Mouse (Mus musculus): ENCODE measurements around the gene Elf3.
A peak's percentile ranks its signal among the peaks of the same experiment; 100 is the strongest.
"Not testable (repeated sequence)": the region's sequence is repeated elsewhere in the genome, so short reads cannot be mapped to it uniquely, and the experiment has no call there.

Gene Elf3

DNA sequence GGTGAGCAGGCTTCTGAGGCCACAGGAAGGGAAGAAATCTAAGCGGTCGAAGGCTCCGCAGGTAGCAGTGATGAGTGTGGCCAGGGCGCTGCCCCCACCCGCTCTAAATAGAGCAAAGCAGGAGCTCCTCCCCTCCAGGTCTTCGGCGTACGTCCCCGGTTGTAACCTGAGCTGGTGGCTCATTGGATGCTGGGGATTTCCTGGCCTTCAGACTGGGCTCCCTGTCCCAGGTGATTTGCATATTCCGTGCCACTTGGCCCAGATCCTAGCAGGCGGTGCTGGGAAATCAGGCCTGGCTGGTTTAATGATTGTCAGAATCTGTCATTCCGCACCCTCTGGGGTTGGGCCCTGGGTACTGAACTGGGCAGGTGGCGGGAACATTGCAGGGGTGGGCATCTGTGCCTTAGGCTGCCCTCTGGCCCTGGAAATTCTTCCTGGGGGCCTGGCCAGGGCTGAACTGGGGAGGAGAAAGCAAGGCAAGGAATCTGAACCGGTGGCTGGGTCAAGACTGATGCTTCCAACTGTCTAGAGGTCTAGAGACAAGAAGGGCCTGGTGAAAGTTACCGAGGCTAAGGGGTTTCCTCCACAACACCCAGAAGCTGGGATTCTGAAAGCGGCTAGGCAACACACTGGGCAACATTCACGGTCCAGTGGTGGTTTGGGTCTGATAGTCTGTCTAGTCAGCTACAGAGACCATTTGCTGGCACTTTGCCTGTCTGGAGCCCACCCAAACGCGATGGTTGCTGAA, at the start of gene Elf3:
Elf3 (minus strand) TSS at position 189 of the 748 bp plus-strand sequence.
- no peak for DNase-seq (ENCODE audit: low spot score)

DNA sequence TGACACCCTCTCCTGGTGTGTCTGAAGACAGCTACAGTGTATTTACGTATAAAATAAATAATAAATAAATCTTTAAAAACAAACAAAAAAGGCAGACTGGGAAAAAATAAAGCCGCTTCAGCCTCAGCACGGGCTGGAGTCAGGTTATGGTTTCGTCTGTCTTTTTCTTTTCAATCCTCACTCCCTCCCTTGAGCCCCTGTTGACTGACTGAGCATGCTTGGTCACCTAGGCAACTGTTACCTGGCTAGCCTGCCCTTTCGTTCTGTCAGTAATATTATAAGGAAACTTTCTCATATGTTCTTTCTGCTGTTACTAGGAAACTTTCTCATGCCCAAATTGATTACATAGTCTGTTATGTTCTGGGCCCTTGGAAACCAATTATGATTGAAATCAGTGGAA, 32.5 kb upstream of the Elf3 start:
- DNase-seq (ENCODE audit: low spot score) = no peak

DNA sequence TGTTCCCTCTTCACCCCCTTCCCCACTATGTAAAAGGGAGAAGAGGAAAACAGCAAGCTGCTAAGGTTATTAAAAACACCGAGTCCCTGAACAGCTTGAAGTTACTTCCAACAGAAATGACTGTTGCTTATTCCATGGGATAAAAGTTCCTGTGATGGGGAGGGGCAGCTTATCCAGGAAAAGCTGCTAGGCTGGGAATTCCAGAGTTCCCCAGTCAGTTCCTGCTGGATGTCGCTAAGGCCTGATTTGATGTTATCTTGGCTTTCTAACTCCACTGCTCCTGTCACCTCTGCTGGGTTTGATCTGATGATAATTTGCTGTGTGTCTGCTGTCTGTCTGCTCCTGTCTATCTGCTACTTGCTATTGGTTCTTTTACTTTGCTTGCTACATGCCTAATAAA, 27.9 kb upstream of the Elf3 start:
- no peak for DNase-seq (ENCODE audit: low spot score)

DNA sequence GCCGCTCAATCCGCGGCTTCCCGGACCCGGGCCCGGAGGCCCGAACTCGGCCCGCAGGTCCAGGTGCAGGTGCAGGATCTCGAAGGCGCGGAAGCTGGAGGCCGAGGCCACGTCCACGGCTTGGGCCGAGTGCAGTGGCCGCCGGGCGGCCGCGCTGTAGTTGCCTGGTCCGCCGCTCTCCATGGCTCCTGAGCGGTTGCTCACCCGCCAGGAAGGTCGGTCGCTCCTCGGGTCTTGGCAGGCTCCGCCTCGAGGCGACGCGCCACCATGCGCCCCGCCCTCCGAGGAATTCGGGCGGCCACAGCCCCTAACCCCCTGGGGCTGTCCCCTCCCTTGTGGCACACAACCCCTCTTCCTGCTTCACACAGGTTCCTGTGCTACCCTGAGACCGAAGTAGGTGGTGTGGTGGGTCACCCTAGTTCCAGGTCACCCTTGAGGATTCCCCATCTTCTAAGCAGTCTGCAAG, 25.5 kb upstream of the Elf3 start, which contains the start of gene Rnpep:
Rnpep (minus strand) TSS at position 259 of the 466 bp plus-strand sequence.
- DNase-seq (ENCODE audit: low spot score) = peak; percentile 58

DNA sequence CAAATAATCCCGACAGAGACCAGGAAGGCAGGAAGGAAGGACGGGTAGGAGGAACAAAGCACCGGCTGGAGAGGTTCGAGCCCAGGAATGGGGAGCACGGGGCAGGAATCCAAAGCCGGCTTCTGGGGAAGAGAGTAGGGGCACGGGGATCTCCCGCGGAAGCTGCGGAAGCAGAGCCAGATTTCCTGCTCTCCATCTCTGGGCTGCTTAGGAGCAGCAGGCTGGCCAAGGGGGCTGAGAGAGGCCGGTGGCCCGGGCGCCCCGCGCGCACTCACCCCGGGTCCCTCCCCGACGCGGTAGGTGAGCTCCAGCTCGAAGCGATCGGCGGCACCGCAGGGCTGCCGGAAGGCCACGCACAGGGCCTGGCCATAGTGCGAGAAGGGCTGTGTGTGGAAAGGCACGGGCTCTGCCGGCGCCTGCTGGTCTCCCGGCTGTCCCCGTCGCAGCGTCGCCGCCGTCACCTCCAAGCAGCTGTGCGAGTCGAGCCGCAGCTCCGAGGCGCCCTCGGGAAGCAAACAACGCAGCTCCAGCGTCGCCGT, 25.0 kb upstream of the Elf3 start:
- peak; percentile 29 for DNase-seq (ENCODE audit: low spot score)

DNA sequence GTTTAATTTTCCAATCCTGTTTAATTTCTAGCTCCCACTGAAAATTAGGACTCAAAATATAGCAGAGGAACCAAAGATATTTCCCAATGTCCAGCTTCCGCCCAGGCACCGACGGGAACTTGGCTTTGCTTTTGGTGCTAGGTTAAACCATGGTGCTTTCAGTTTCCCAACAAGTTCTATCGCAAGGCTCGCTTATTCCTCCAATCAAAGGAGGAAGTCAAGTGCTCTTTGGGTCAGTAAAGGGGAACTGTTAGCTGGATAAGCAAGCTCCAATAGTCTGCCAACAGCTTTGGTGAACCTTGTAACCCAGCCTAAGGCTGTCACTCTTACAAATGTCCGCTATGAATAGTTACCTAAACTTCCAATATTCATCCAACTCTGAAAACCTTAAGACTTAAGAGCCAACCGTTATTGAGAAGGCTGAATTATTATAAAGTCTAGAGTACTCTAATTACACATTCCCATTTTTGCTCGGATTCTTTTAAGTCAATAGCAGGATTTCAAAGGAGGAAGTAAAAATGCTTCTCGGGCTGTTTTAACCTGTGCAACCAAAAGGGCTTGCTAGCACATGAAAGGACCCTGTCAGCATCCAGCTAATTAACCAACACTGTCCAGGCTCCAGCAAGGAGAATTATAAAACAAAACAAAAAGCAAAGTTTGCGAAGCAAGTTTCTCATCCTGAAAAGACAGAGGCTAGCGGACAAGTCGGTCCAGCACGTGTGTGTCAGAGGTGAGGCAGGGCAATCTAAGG, 24.3 kb upstream of the Elf3 start:
- DNase-seq (ENCODE audit: low spot score) = no peak

DNA sequence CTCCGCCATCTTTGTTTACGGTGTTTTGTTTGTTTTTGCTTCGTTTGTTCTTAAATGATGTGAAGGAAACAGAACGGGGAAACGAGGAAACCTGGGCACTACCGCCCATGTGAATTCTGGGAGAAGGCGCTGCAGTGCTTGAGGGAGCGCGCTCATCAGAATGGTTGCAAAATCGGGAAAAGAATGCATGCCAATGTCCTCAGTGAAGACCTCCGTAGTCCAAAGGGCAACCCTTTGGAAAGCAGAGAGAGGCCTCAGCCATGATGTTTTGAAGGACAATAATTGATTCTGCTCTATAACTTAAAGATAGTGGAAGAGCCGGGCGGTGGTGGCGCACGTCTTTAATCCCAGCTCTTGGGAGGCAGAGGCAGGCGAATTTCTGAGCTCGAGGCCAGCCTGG, 23.5 kb upstream of the Elf3 start:
- no peak for DNase-seq (ENCODE audit: low spot score)

DNA sequence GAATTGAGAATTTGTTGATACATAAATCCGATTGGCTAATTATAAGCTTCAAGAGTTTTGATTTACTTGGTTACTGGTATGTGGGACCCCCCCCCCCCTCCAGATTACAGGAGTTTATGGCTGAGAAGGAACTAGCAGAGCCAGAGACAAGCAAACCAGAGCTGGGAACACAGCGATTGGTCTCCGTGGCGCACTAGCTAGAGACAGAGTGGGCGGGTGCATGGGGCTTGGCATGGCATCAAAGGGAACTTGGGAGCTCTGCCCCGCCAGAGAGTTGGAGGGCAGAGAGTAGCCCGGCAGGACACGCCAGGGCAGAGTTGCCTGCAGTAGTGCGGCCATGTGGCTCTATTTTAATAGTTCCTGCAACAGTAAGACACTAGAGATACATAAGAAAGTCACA, 22.3 kb upstream of the Elf3 start:
- no peak for DNase-seq (ENCODE audit: low spot score)

DNA sequence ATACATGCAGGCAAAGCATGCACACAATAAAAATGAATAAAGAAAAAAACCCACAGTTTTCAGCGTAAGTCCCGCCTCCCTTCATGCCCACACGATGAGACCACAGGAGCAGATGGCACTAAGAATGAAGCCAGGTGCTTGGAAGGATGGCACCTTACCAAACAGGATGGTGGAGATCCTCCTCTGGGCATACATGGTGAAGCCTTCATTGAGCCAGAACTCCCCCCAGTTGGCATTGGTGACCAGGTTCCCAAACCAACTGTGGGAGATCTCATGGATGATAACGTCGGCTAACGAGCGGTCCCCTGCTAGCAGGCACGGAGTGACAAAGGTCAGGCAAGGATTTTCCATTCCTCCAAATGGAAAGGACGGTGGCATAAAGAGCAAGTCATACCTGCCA, 13.0 kb upstream of the Elf3 start:
- no peak for DNase-seq (ENCODE audit: low spot score)

DNA sequence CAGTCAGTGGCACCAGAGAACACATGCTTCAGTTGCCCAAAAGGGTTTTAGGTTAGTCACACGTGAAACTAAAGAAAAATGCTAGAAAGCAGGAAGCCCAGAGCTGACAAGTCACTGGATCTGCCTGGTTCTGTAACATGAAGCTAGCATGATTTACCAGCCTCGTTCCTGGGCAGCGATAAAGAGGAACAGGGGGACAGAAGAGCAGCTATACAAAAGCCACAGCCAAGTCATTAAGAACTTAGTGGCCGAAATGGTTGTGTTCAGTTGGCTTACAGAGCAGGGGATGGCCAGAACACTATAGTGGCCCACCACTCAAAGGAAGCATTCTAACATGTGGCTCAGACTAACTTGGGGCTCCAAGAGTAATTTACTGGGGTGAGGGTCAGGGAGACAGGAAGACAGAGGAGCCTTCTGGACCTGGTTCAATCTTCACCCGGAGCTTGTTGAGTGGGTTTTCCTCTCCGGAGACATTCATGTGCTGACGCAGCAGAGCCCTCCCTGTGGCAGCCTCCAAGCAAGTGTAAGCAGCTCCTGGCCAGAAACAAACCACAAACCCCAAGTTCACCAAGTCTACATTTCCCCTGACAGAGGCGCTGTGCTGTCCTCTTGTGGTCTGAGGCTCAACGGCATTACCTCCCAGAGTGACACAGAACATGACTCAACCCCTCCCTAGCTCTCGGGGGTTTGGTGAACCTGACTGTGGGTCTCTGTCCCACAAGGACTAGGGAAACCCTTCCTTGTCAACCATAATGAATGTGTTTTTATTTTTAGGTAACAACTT, 9.5 kb upstream of the Elf3 start:
- peak; percentile 3 for DNase-seq (ENCODE audit: low spot score)

DNA sequence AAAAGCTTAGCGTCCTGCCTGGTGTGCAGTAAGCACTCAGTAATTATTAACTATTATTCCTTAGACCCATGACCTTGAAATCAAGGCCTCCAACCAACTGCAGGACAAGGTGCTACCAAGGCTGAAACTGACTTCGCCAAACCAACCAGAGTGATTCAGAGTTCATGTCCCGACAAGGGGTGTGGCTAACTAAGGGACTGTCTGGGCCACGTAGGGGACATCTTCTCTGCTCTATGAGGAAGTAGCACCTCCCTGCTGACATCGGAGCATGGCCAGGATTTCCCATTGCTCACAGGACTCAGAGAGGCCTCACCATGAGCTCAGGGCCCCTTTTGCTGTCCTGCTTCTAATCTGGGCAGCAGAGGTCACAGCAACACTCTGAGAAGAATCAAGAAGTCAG, 7.5 kb upstream of the Elf3 start:
- no peak for DNase-seq (ENCODE audit: low spot score)

DNA sequence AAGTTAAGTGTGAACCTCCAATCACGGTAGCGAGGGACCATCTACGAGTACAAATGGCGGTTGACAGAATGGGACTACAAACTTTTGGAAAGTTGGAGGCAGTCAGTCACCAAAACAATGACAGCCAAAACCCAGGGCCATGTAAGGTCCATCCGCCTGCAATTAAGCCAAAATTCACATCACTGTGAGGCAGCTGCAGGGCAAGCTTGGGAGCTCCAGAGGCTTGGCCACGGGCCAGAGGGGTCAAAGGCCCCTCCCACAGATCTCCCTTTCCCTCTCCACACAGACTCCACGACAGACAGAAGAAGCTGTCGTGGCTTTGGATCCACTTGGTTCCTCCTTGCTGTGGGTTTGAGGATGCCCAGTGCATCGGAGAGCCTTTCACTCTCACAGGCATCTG, 4.9 kb upstream of the Elf3 start:
- DNase-seq (ENCODE audit: low spot score) = no peak

DNA sequence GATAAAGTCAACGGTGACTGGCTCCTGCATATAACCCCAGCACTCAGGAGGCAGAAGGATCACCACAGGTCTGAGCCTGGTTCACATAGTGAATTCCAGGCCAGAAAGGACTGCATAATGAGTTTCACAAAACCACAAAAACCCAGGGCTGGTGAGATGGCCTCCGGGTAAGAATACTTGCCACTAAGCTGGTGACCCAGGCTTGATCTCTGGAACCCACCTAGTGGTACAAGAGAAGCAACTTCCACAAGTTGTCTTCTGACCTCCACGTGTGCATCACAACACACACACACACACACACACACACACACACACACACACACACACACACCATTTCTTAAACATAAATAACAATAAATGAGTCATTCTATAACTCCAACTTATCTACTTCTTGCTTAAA, 4.0 kb upstream of the Elf3 start:
- no peak for DNase-seq (ENCODE audit: low spot score)

DNA sequence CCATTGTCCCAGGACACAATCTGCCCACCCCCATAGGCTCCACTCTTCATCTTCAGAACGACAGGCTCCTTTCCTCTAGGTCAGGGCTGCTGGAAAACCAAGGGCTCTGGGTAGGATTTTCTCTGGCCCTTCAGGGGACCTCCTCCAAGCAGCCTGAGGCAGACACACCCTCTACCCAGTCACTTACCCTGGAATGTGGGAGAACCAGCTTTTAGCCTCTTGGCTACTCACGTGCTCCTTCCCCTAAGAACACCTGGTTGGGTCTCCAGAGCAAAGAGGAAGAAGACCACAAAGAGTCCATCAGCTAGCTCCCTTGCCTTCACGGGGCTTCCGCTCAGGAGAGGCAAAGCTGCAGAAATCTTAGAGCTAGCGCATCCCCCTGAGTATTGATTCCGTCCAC, 2.6 kb upstream of the Elf3 start:
- no peak for DNase-seq (ENCODE audit: low spot score)

DNA sequence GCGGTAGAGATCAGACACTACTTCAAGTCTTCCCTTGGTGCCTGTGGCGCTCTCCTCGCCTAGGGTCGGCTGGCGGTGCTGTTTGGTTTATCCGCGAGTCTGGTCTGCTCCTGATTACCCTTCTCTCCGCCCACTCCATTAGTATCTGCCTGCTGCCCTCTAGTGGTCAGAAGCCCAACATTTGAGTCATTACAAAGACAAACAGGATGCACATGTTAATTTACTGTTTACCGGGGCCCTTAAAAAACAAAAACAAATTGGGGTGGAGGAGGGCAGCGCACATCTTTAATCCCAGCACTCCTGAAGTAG, 714 bp upstream of the Elf3 start:
- peak; percentile 62 for DNase-seq (ENCODE audit: low spot score)

DNA sequence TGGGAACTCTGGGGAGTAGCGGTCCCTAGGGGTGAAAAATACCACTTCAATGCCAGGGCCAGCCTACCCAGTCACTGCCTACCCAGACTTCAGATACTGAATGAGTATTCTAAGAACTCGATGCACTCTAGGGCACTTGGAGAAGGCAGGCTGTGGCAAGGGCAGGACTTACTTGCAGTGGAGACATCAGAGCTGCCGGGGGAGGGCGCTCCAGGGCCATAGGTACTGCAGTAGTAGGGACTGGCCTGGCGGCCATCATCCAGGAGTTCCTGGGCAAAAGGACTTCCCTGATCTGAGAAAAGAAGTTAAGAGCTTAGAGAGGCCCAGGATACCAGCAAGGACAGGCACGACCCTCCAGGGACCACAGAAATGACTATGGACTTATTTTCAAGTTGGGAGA, 2.1 kb downstream of the Elf3 start:
- DNase-seq (ENCODE audit: low spot score) = no peak

DNA sequence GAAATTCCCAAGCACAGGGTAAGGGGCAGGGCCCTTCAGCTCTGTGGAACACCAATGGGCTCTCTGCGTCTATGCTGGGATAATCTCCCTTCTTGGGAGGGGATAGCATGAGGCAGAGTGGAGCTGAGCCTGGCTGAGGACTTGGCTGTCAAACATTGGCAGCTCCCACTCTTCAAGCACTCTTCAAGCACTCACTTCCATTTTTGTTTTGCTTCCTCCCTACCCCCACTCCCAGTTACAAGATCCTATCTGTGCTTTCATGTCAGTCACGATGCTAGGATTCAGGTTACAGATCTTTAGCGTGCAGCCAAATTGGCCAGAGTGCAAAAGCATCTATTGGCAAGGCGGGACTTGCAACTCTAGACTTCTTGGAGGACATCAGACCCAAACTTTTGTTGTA, 5.5 kb downstream of the Elf3 start:
- no peak for DNase-seq (ENCODE audit: low spot score)

DNA sequence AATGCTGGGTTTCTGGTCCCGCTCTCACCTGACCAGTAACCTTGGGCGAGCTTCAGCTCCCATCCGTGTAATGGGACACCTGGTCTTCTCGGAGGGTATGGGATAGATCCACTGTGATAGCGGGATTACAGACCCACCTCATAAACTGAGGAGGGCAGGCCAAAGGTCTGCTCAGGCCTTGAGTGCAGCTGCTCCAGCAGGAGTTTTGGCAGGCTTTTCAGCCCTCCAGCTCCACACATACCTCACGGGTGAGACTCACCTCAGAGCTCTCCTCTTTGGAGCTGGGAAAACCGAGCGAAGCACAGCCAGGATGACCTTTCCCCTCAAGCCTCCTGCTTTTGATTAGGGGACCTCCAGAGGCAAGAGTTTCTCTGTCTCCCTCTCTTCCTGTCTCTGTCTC, 7.0 kb downstream of the Elf3 start:
- no peak for DNase-seq (ENCODE audit: low spot score)

DNA sequence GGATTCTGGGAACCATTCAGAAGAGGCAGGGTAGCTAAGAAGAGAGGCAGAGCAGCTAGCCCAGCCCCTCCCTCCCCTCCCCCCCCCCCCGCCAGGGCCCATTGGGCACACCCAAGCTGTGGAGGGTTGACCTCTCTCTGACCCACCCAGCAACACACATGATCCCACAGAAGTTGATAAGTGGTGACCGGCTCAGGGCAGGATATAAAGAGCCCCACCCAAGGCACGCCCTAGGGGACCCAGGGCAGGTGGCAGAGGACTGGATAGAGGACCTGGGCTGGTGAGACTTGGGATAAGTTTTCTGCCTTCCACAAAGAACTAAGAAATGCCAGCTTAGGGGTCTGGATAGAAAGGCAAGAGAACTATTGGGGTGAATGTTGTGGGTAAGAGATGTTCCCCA, 7.7 kb downstream of the Elf3 start:
- DNase-seq (ENCODE audit: low spot score) = no peak

DNA sequence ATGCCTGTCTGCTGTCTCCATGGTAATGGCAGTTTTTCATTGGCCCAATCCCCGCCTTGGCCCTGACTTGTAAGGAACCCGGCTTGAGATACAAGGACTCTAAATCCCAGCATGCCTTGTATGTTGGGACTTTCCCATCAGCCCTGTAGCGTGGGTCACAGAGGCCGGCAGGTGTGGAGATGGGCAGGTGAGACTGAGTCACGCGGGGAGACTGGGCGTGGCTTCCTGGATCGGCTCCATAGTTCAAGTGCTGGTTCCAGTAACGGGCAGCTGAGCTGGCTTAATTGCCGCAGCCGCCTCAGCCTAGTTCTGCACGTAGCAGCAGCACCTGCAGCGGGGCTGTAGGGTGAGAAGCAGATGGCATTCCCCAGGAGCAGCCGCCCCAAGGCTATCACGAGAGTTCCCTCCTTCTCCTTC, 9.9 kb downstream of the Elf3 start:
- no peak for DNase-seq (ENCODE audit: low spot score)

DNA sequence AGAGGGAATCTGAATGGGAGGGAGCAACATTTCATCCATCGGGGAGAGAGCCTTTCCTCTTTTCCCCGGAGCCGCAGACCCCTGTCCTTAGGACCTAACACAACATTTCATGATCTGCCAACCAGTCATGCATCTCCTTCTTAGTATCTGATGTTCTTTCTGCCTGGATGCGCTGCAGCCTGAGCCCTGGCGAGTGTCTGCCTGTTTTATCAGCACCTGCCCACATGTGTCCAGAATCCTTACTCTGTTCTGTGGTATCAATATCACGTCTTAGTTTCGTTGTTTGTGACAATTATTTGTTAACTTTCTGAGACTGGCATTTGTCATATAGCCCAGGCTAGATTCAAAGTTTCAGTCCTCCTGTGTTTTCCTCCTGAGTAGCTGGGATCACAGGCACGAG, 14.4 kb downstream of the Elf3 start:
- no peak for DNase-seq (ENCODE audit: low spot score)

DNA sequence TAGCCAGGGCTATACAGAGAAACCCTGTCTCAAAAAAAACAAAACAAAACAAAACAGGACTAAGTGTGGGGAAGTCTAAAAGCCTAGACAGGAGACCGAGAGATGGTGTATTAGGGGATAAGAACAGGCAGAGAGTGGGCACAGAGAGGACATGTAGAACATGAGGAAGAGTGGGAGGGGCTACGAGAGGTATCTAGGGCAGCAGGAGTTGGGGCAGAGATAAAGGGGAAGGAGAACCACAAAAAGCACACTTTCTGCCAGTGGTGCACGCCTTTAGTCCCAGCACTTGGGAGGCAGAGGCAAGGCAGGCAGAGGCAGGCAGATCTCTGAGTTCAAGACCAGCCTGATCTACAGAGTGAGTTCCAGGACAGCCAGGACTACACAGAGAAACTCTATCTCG, 18.2 kb downstream of the Elf3 start:
- not testable (repeated sequence) for DNase-seq (ENCODE audit: low spot score)
